Mouse (Mus musculus): ENCODE measurements around the gene Hormad1.
A peak's percentile ranks its signal among the peaks of the same experiment; 100 is the strongest.
"Not testable (repeated sequence)": the region's sequence is repeated elsewhere in the genome, so short reads cannot be mapped to it uniquely, and the experiment has no call there.

Gene Hormad1

DNA sequence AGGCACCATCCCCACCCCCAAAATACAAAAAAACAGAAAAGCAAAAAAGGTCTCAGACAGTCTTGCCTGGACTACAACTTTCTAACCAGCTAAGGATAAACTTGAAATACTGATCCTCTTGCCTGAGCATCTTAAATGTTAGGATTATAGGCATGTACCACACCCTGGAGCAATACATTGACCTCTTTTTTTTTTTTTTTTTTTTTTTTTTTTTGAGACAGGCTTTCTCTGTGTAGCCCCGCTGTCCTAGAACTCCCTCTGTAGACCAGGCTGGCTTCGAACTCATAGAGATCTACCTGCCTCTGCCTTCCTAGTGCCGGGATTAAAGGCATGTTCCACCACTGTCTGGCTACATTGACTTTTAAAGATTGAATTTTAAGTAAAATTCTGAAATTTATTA lies 1.3 kb downstream of the Hormad1 start:
- no peak for DNase-seq (ENCODE audit: low read depth, low spot score)

DNA sequence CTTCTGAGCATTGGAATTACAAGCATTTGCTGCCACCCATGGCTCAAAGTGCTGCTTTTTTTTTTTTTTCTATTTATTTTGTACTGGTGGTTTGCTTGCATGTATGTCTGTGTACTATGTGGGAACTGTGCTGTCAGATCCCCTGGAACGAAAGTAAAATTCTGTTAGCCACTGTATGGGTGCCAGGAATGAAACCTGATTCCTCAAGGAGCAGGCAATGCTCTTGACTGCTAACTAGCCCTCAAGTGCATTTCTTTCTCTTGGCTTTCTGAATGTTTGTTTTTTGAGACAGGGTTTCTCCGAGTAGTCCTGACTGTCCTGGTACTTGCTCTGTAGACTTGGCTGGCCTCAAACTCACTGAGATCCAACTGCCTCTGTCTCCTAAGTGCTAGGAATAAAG lies 2.3 kb downstream of the Hormad1 start:
- DNase-seq (ENCODE audit: low read depth, low spot score) = no peak

DNA sequence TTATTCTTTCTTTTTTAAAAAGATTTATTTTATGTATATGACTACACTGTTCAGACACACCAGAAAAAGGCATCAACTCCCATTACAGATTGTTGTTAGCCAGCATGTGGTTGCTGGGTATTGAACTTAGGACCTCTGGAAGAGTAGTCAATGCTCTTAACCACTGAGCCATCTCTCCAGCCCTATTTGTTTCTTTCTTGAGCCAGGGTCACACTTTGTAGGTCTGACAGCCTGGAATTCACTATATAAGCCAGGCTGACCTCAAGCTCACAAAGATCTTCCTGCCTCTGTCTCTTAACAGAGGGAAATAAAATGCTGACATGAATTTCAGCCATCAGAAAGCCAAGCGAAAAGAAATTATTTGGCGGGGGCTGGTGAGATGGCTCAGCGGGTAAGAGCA lies 10.1 kb downstream of the Hormad1 start:
- no peak for DNase-seq (ENCODE audit: low read depth, low spot score)

DNA sequence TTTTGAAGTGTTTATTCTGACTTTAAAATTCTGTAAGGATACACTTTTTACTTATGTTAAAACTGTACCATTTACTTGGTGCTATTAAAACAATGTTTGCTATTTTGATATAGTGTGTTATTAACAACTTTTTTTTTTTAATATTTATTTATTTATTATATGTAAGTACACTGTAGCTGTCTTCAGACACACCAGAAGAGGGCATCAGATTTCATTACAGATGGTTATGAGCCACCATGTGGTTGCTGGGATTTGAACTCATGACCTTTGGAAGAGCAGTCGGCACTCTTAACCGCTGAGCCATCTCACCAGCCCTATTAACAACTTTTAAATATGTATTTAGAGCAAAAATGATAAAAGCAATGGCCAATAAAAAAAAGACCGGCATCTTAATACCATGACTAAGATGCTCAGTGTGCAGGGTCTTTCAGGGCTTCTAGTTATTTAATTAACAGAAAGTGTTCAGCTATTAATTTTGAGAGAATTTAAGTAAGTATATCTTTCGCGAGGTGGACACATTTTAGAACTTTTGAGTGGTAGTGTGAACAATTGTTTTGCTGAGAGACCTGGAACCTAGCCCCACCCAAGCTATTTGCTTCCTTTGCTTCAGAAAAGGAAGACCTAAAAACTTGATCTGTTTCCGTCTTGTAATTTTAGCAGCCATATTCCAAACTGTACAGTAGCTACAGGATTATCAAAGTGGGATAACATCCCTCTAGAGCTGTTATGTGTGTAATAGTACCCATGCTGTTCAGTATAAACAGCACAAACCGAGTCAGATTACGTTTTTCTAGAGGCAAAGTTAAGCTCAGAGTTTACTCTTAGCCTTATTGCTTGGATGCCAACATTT lies 28.5 kb downstream of the Hormad1 start:
- peak; percentile 6 for DNase-seq (ENCODE audit: low read depth, low spot score)

DNA sequence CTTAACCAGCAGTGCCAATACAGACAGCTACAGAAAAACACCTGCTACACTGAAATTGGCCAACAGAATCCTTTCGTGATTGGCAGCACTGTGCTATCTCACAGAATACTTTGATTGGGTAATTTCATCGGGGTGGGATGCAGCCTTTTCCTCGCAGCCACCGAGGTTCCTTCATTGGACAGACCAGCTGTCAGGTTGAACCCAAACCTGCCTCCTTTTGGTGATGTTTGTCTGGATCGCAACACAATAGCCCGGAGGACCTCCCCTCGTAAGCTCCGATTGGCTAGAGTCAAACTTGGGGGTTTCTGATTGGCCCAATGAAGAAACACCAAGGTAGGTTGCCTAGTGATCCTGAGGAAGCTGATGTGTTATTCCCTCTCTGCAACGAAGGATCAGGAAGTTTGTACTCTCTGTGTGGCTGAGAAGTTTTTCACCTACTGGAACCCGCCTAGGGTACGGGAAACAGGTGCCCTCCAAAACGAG lies 29.2 kb downstream of the Hormad1 start, which contains the start of gene Golph3l:
Gene Golph3l (plus strand): TSS at position 331 of the 483 bp plus-strand sequence.
- DNase-seq (ENCODE audit: low read depth, low spot score) = peak; percentile 99

DNA sequence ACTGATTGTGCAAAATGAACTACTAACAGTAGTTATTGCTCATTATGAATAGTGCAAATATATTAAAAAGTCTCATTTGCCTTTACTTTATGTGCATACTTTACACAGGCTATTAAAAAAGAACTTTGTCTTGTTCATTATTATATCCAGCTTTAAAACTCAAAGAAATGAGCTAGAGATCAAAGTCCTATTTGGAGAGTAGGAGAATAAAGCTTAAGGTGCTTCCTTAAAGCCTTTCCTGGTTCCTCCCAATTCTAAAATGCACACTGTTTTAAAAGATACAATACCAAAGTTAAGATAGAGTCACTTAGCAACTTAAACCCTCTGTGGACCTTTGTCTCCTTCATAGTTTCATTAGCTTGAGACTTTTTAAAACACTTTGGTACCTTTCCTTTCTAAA lies 39.3 kb downstream of the Hormad1 start:
- no peak for DNase-seq (ENCODE audit: low read depth, low spot score)

DNA sequence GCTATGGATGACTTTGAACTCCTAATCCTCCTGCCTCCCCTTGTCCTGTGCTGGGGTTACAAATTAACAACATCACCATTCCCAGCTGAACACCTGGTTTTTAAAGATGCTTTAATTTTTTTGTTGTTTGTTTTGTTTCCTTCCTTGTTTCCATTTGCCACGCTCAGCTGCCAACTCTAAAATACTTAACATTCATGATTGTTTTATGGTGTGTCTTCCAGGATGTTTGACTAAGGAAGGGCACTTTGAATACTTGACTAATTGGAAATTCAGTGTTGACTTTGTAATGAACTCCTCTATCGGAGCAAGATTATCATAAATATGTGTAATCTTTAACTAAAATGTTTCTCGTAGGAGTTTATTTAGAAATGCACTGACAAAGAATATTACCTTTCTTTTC lies 41.8 kb downstream of the Hormad1 start:
- no peak for DNase-seq (ENCODE audit: low read depth, low spot score)

DNA sequence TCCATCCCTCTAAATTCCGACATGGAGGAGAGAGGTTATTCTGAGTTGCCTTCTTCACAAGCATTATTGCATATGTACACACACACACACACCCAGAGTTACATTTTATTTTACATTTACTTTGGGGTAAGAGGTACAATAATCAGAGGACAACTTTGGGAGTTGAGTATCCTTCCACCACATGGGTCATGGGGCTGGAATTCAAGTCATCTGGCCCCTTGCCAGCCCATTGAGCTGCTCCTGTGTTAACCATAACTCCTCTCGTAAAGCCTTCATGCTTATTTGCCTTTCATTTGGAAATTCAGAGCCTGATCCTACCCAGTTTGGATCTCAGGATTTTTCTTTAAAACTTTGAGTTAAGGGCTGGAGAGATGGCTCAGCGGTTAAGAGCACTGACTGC lies 46.6 kb downstream of the Hormad1 start:
- no peak for DNase-seq (ENCODE audit: low read depth, low spot score)

DNA sequence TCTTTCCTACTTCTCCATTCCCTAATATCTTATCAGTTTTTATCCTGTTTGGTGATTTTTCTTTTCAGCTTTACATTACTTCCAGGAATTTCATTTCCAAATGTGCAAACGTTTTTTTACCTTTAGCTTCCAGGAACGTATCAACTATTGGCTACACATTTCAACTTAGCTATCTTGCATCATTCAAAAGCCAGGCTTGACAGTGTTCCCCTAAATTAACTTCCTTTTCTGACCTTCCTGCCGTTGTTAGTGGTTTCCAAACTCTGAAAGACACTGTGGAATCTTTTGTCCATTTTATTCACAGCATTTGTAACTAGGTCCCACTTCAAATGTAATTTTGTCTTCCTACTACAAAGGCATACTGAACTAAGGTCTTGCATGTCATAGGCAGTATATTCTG lies 49.7 kb downstream of the Hormad1 start:
- DNase-seq (ENCODE audit: low read depth, low spot score) = no peak

DNA sequence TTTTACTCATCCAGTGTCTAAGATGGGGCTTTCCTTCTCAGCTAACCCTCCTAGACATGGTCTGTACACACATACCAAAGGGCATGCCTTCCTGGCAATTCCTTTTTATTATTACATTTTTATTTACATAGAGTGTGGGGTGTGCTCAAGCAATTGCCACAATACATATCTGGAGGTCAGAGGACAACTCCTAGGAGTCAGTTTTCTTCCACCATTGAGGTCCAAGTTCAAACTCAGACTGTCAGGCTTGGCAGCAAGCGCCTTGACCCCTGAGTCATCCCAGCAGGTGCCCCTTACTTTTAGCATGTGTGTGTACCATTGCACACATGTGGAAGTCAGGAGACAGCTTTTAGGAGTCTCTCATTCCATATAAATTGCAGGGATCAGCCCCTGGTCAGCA lies 54.5 kb downstream of the Hormad1 start:
- no peak for DNase-seq (ENCODE audit: low read depth, low spot score)

DNA sequence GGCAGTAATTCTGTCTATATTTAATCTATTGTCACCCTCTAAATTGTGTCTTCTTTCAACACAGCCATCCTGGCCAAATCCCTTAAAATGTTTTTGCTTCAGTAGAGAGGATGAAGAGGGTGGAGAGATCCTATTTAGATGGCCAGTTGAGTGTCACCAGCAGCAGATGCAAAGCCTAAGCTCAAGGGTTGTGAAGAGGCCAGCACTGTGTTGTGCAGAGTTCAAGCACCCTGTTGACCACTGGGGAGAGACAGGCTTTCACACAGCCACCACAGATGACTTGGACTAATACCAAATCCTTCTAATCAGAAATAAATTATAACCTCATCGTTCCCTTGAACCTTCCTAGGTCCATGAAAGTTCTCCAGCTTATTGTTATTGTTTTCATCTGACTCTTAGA lies 59.0 kb downstream of the Hormad1 start:
- DNase-seq (ENCODE audit: low read depth, low spot score) = no peak

DNA sequence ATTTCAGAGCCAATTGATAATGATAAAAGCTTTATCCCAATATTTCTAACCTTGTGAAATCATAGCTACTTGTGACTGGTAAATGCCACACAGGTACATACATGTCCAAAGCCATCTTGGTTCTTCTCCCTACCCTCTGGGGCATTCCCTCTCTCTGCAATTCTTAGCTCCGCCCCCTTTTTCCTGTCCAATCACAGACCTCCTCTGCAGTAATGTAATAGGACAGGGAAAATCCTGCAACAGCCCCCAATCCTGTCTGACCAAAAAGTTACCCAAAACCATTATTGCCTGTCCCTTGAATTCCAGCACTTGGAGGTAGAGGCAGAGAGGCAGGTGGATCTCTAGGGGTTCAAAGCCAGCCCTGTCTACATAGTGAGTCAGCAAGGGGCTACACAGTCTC lies 61.8 kb downstream of the Hormad1 start:
- DNase-seq (ENCODE audit: low read depth, low spot score) = no peak

DNA sequence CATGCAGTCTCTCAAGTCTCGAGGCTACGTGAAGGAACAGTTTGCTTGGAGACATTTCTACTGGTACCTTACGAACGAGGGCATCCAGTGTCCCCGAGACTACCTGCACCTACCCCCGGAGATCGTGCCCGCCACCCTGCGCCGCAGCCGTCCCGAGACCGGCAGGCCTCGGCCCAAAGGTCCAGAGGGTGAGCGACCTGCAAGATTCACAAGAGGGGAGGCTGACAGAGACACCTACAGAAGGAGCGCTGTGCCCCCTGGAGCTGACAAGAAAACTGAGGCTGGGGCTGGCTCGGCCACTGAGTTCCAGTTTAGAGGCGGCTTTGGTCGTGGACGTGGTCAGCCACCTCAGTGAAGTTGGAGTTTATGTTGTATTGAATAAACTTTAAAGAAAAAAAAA lies 62.9 kb downstream of the Hormad1 start:
- not testable (repeated sequence) for DNase-seq (ENCODE audit: low read depth, low spot score)

DNA sequence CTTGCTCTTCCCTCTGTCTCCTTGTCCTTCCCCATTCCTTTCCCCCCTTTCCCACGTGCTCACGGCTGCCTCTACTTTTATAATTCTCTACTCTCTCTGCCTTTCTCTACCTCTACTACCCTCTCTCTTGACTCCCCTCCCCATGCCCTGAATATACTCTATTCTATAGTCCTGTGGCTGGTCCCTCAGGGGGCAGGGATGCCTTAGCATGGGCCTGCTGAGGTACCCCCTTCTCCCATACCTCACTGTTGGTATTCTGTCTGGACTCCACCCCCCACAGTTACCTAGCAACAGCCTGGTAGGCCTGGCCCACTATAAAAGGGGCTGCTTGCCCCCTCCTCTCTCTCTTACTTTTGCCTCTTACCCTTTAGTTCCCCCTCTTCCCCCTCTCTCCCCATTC lies 64.1 kb downstream of the Hormad1 start:
- DNase-seq (ENCODE audit: low read depth, low spot score) = no peak

DNA sequence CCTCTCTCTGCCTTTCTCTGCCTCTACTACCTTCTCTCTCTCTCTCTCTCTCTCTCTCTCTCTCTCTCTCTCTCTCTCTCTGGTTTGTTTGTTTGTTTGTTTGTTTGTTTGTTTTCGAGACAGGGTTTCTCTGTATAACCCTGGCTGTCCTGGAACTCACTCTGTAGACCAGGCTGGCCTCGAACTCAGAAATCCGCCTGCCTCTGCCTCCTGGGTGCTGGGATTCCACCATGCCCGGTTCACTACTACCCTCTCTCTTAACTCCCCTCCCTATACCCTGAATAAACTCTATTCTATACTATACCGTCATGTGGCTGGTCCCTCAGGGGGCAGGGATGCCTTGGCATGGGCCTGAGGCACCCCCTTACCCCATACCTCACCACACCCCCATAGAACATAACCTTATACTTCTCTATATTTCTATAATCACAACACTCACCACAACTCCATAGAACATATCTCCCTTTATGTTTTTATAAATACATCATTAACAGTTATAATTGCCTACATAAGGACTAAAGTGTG lies 64.6 kb downstream of the Hormad1 start:
- not testable (repeated sequence) for DNase-seq (ENCODE audit: low read depth, low spot score)

DNA sequence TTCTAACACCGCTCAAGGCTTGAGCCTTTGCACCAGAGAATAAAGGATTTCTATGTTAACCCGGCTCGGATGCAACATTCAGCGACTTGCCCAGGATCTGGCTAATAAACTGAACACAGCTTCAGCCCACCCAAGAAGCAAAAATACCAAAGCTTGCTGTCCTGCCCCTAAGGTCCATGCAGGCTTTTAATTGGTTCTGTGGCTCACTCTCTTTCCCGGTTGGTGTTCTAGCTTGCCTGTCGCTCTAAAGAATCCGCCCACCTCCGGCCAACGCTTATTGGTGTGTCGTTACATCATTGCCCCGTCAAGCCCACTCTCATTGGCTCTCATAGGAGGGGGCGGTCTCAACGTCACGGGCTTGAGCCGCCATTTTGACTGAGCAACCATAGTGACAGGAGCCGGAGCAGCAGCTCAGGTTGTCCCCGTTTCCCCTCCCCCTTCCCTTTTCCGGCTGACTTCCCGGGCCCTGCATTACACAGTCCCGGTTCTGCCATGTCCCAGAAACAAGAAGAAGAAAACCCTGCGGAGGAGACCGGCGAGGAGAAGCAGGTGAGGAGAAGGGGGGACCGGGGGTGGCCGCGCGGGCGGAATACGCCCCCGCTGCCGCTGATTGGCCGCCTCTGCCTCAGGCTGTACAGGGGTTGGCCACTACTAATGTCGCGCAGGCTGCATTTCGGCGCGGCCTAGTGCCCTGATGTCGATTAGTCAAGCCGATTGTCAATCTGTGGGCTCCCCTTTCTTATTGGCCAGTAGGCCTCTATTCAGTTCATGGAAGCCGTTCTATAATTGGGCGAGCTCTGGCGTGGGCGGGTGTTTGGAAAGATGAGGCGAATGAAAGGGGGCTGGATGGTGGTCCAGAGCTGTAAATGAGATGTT lies 65.4 kb downstream of the Hormad1 start, which contains the start of gene Ensa:
Gene Ensa (plus strand): TSS at position 366 of the 876 bp plus-strand sequence.
- DNase-seq (ENCODE audit: low read depth, low spot score) = peak; percentile 100

DNA sequence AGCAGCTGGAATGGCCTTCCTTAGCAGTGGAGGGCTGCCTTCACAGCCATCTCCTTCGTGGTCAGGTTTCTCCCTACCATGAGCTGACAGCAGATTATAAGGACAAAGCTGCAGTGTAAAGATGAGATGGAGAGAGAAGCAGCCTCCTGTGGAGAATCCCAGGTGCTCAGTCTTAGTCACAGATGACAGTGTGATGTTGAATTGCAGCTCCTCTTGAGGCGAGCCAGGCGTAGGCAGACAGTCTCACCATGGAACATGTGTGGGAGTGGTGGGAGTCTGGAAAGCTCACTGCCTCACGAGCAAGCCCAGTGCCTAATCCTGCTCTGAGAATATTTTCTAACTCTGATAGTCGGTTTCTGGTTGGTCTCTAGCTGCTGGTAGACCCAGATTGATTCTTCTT lies 68.3 kb downstream of the Hormad1 start:
- peak; percentile 94 for DNase-seq (ENCODE audit: low read depth, low spot score)

DNA sequence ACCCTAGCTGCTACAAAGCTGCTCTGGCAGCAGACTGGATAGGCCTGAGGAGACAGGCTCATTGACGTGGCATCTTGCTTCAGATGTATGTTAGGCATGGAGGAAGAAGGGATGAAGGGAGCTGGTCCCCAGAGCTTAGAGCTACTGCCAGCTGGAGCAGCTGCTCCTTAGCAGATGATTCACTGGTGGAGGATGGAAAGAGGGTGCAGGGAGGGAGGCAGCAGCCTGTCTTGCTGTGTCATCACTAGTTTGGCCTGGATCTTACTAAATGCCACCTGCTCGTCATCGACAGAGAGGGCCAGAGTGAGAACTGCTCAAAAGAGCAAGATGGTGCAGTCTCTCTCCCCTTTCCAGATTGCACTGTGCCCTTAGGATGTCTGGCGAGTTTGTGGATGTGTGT lies 70.3 kb downstream of the Hormad1 start:
- peak; percentile 86 for DNase-seq (ENCODE audit: low read depth, low spot score)

DNA sequence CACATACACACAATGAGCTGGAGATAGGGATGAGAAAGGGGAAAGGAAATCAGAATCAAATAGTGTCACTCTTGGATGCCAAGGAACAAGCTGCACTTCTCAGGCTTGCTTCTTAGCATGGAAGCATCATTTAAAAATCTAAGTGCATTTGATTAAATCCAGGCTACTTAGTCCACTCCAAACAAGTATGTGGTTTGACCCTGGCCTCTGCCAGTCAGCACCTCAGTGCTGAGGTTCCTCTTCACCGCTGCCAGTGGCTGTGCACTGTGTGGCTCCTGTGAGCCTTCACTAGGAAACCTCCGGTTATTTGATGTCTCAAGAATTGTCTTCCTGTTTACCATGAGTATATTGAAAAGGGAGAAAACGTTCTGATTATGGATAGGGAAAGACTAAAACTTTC lies 71.4 kb downstream of the Hormad1 start:
- no peak for DNase-seq (ENCODE audit: low read depth, low spot score)

DNA sequence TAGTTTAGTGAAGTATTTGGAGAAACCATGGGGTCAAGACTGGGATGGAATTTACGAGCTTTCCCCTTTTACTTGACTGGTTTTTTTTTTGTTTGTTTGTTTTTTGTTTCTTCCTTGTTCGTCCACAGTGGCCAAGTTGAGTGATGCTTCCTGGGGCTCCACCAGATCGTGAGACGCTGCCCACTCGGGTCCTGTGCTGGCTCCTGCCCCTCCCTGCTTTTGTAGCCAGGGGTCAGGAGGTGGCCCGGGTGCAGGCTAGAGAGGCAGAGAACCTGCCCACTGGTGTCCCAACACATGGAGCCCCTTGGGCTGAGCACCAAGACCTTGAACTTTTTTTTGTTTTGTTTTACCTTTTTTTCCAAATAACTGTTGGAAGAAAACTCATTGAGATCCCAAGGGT lies 71.8 kb downstream of the Hormad1 start:
- DNase-seq (ENCODE audit: low read depth, low spot score) = no peak

DNA sequence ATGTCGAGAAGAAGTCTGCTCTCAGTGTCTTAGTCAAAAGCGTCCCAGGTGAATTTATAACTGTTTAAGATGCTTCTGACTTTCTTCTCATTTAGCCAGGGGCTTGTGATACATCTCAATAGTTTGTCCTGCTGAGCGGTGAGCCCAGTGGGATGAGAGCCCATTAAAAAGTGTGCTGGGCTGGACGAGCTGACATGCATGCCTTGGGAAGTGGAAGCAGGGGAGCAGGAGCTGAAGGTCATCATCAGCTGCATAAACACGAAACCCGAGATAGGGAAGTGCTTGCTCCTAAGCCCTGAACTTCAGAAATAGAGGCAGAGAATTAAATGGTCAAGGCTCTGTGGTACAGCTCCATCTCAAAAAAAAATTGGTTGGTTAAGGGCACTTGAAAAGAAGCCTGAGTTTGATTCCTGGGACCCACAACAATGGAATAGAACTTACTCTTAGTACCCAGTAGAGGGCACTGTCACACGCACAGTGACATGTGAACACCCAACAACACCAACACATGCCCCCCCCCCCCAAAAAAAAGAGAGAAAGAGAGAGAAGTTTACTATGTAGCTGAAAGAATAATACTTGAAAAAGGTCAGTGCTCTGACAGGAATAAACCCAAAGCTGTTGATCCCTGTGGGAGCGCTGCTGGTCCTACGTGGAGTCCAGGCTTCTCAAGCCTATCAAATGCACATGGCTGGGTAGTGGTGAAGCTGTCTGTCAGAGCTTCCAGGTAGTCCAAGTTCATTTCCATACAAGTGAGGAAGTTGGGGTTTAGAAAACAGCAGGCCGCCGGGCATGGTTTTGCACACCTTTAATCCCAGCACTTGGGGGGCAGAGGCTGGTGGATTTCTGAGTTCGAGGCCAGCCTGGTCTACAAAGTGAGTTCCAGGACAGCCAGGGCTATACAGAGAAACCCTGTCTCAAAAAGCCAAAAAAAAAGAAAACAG lies 73.4 kb downstream of the Hormad1 start:
- no peak for DNase-seq (ENCODE audit: low read depth, low spot score)
